Mouse (Mus musculus) G1E (cell line): ENCODE data around the gene Pla1a.

Experiments used
- CTCF ChIP-seq: IDR thresholded peaks from 2 replicates; pipeline ENCODE4 v1.5.1; 2012; ENCODE audit warnings: low read depth, low read length, inconsistent platforms, mixed read lengths
- GATA1 ChIP-seq: IDR thresholded peaks from 2 replicates; pipeline ENCODE4 v1.6.1; 2012; ENCODE audit warnings: borderline replicate concordance, low read length, inconsistent platforms, mixed read lengths
- GATA2 ChIP-seq: IDR thresholded peaks from 2 replicates; pipeline ENCODE4 v1.6.1; 2012; ENCODE audit warnings: low read depth, low read length, inconsistent platforms, borderline replicate concordance
- POLR2AphosphoS5 ChIP-seq: IDR thresholded peaks from 2 replicates; pipeline ENCODE4 v1.6.1; 2012; ENCODE audit warnings: low read depth, low read length, inconsistent platforms; ENCODE audit not compliant: insufficient replicate concordance
- TAL1 ChIP-seq: conservative IDR thresholded peaks from 2 replicates; pipeline ENCODE4 v1.6.1; 2012; ENCODE audit warnings: low read depth, low read length, inconsistent platforms, mixed read lengths

DNA sequence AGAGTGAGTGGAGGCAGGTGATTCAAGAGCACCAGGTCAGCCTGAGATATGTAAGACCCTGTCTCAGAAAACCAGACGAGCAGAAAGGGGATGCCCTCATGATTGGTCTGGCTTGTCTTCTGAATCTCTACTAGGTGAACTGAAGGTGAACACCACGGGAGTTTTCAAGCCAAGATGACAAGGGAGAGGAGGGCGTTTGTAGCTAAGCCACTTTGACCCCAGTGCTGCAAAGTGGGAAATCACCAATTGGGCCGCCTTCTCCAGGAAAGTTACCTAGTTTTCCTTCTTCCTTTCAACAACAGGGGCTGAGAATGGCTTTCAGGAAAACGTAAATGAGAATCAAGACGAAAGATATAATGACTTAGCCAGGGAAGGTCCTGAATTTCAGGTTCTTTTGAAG, 44.2 kb downstream of the Pla1a start:
- TF ChIP-seq CTCF = no peak
- TF ChIP-seq GATA2 = no peak
- TF ChIP-seq TAL1 = no peak
- no peak for TF ChIP-seq GATA1
- no peak for TF ChIP-seq POLR2AphosphoS5
